Mouse (Mus musculus) left cerebral cortex, postnatal 14 days (tissue): Measurements from ENCODE around the gene Cuedc1. TPM values are rescaled to one million over a fixed set of nuclear protein-coding genes. Genes with fewer than 3 reads are reported as not detected.

ENCODE experiments used
- DNase-seq, 2 experiments: peaks; one replicate each; pipeline ENCODE4 v3.0.0; 2021 to 2022; ENCODE audit warnings: low spot score in 2 of 2, mixed read lengths in 1 of 2
- intact Hi-C: fragments of 180-260 bp; cut with DNase I; formaldehyde crosslinking; loops from one replicate; pipeline ENCODE4 v1.15.1; 2025
- long read RNA-seq, 2 experiments: library from polyadenylated mRNA; stranded (forward); transcript quantifications; one replicate each; pipeline ENCODE4 v2.0.0; 2021
- total RNA-seq, 2 experiments: library from RNA; stranded (reverse); gene quantifications; 2 replicates each; pipeline ENCODE4 v1.2.3; 2021

Gene Cuedc1
- 10 to 100 TPM; 28.2 TPM for total RNA-seq
- long read RNA-seq, experiment 1, transcript Cuedc1-201 (11 exons, 3,180 nt) = major isoform, 11 of 27 reads
- long read RNA-seq, experiment 1, partial matches to known transcripts = 9 of 27 reads
- long read RNA-seq, experiment 1, other reads (novel, unspliced or antisense) = 7 of 27 reads
- long read RNA-seq, experiment 2, transcript Cuedc1-201 (11 exons, 3,180 nt) = major isoform, 8 of 27 reads
- long read RNA-seq, experiment 2, partial matches to known transcripts = 11 of 27 reads
- long read RNA-seq, experiment 2, other reads (novel, unspliced or antisense) = 4 of 27 reads

- intact Hi-C loops = no loop called here
Observed at GRCm38 (mm10) chr11:88098021-88098729, at the start of gene Cuedc1. Gene Cuedc1, plus strand, starts transcription at chr11:88098058.

DNA sequence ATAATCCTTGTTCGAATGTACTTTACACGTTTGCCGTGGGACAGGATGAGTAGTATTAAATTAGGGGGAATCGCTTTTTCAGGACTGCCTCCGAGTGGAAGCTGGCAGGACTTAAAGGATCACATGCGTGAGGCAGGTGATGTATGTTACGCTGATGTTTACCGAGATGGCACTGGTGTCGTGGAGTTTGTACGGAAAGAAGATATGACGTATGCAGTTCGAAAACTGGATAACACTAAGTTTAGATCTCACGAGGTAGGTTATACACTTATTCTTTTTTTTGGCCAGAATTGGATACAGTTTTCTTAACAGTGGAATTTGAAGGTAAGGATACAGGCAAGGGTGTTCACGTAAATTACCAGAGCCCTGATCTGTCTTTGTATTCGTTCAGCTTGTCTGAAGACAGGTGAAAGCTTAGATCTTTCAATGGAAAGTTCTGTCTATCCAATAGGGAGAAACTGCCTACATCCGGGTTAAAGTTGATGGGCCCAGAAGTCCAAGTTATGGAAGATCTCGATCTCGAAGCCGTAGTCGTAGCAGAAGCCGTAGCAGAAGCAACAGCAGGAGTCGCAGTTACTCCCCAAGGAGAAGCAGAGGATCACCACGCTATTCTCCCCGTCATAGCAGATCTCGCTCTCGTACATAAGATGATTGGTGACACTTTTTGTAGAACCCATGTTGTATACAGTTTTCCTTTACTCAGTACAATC lies 48.7 kb upstream of the Cuedc1 start:
- intact Hi-C loops = no loop called here
- no peak for DNase-seq

More at GRCm38 (mm10) chr11:88098021-88098729, at the start of gene Cuedc1:
- no peak for DNase-seq

- intact Hi-C loops = no loop called here
- DNase-seq = no peak
Observed at GRCm38 (mm10) chr11:88049732-88050131, 48.1 kb upstream of the Cuedc1 start.

- DNase-seq = no peak
- intact Hi-C loops = no loop called here
Observed at GRCm38 (mm10) chr11:88052638-88053037, 45.2 kb upstream of the Cuedc1 start.

- intact Hi-C loops = no loop called here
- no peak for DNase-seq
Observed at GRCm38 (mm10) chr11:88053821-88054220, 44.0 kb upstream of the Cuedc1 start.

DNA sequence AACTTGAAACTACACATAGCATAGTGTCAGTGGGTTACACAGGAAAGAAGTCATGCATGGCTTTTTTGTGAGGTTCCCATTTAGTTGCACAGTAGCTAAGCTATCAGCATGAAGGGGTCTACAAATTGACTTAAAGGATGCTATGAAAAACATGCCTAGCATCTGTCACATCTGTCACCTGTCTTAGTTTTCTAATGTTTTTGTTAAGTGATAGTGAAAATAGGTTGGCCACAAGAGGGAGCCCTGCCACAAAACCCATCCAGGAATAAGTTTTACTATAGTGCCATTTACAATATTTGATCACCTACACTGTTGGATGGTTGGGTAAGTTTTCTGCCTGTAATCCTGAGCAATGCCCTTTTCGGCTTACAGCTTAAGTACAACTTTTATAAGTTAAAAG lies 43.3 kb upstream of the Cuedc1 start:
- intact Hi-C loops = no loop called here

DNA sequence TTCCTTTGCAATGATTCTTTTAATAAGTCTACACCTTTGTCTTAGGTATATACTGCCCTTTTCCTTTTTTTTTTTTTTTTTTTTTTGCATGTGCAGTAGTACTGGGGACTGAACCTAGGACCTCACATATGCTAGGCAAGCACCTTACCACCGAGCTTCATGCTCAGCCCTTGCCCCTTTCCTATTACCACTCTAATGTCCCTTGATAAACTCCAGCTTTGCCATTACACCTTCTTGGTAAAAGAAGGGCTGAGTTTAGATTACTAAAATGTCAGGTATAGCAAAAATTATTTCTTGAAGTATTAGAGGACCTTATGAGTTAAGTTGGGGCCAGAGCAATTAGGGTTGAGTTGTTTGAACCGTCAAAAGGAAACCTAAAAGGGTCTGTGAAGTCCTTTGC lies 42.1 kb upstream of the Cuedc1 start:
- no peak for DNase-seq
- intact Hi-C loops = no loop called here

More for the DNA sequence above, 43.3 kb upstream of the Cuedc1 start:
- DNase-seq = peak in 1 of 2 experiments; percentile 53

GRCm38 (mm10) chr11:88057788-88058187 lies 40.1 kb upstream of the Cuedc1 start:
- DNase-seq = no peak
- intact Hi-C loops = loop anchor here (2.0 kb wide), 1 partner anchor 139 kb away; no protein-coding TSS in a partner anchor

DNA sequence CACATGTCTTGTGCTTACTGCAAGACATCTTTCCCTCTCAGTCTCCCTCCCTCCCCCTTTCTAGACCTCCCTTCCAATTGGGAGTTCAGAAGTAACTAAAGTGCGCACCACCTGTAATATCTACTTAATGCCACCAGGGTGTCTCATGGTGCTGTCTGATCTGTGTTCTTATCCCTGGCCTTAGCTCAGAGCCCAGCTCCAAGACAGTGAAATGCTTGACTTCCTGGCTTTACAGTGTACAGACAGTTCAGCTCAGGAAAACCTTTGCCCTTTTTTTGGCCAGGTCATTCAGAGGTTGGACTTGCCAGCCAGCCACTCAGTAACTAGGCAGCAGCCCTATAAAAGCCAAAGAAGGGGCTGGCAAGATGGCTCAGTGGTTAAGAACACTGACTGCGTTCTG lies 38.7 kb upstream of the Cuedc1 start:
- intact Hi-C loops = loop anchor here (2.0 kb wide), 1 partner anchor 138 kb away; no protein-coding TSS in a partner anchor
- peak; percentile 36 to 58 for DNase-seq

DNA sequence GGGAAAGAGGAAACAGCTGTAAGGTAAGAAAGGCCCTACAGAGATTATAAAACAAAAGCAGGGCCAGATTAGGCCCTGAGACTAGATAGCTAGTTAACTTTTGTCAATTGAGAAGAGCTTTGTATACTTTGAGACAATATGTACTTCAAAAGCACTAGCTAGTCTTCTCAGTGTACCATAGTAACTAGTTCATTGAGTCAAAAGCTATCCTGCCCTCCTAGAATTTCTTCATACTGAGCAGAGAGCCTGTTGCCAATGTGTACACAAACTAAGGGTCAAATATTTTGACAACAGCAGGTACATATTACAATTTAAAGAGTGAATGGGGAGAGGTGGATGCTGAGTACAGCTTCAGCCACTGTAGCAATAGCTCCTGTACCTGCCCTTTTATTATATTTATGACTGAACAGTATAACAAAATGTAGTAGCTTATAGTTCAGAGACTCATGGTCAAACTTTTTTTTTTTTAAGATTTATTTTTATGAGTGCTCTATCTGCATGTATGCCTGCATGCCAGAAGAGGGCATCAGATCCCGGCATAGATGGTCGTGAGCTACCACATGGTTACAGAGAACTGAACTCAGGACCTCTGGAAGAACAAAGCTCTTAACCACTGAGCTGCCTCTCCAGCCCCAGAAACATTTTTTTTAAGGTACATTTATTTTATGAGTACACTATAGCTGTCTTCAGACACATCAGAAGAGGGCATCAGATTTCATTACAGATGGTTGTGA lies 35.8 kb upstream of the Cuedc1 start:
- no peak for DNase-seq
- intact Hi-C loops = loop anchor here (10.0 kb wide), 1 partner anchor 763 kb away; no protein-coding TSS in a partner anchor

DNA sequence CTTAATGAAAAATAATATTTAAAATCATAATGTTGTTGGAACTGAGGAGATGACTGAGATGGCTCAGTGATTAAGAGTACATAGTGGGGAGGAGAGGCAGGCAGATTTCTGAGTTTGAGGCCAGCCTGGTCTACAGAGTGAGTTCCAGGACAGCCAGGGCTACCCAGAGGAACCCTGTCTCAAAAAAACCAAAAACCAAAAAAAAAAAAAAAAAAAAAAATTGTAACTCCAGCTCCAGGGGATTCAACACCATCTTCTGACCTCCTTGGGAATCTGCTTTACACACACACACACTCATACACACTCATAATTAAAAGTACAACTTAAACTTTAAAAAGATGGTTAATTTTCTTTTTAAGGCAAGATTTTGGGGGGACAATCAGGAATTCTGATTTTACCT lies 32.1 kb upstream of the Cuedc1 start:
- intact Hi-C loops = loop anchor here (5.0 to 10.0 kb wide), 2 partner anchors 122 to 759 kb away; no protein-coding TSS in a partner anchor
- no peak for DNase-seq

GRCm38 (mm10) chr11:88067191-88067585 lies 30.7 kb upstream of the Cuedc1 start:
- intact Hi-C loops = loop anchor here (5.0 to 10.0 kb wide), 2 partner anchors 120 to 758 kb away; no protein-coding TSS in a partner anchor
- DNase-seq = no peak

GRCm38 (mm10) chr11:88067586-88068410 lies 30.1 kb upstream of the Cuedc1 start, which contains the start of gene Vezf1:
Gene Vezf1, plus strand, starts transcription at chr11:88068279.
- intact Hi-C loops = loop anchor here (5.0 to 10.0 kb wide), 2 partner anchors 120 to 757 kb away; no protein-coding TSS in a partner anchor
- peak; percentile 64 to 71 for DNase-seq

DNA sequence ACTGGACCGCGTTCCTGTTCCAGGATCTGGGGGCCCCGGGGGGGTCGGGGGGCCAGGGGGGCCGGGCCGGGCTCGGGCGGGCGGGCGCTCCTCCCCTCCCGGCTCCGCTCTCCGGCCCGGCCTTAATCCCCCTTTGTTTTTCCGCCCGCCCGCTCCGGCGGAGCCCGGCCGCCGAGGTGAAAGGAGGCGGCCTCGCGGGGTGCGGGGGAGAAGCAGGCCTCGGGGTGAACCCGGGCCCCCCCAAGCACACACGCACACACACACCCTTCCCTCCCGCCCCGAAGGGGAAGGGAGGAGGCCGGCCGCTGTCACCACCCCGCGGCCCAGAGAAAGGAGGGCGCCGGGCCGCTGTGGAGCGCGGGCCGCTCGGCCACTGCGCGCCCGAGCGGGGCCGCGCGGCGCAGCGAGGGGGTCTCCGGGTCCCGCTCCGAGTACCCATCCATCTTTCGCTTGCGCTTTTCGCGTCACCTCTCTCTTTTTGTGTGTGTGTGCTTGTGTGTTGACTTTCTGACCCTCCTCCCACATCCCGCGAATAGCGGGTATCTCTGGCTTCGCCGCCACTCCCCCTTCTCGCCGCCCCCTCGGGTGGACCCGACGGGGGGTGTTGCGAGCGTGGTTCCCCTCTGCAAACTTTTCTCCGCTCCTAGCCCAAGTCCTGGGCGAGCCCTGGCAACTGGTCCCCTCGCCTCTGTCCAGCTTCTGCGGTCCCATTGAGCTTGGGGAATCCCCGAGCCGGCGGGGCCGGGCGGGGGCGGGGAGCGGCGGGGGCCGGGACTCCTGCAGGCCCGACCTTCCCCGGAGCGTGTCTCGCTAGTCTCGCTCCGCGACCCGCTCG lies 29.2 kb upstream of the Cuedc1 start:
- intact Hi-C loops = loop anchor here (5.0 to 10.0 kb wide), 2 partner anchors 119 to 756 kb away; no protein-coding TSS in a partner anchor

GRCm38 (mm10) chr11:88069246-88069570 lies 28.6 kb upstream of the Cuedc1 start:
- DNase-seq = no peak
- intact Hi-C loops = loop anchor here (5.0 to 10.0 kb wide), 2 partner anchors 118 to 756 kb away; no protein-coding TSS in a partner anchor

More for the DNA sequence above, 29.2 kb upstream of the Cuedc1 start:
- DNase-seq = peak in 1 of 2 experiments; percentile 28

DNA sequence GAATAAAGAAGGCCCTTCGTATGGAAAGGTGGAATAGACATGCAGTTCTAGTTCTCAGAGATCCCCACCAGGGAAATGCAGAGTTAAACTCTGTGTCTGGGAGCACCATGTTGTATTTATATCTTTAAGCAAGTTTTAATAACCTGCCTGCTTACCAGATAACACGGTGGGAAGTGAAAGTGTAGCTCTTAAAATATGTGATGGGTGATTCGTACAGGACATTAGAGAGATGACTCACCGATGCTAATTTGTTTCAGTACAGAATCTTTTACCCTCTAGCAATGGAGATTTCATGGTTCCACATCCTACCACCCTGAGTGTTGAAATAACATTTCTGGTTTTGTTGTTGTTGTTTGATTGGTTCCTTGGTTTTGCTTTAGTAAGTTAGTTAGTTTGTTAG lies 27.5 kb upstream of the Cuedc1 start:
- DNase-seq = no peak
- intact Hi-C loops = no loop called here

GRCm38 (mm10) chr11:88071113-88071512 lies 26.7 kb upstream of the Cuedc1 start:
- intact Hi-C loops = no loop called here
- no peak for DNase-seq
